Mouse (Mus musculus) kidney, adult 2 months (tissue): Measurements from ENCODE around the gene Lmna.

ENCODE experiments used
- CTCF ChIP-seq: fragments of 200-500 bp; conservative IDR thresholded peaks from 2 replicates; pipeline ENCODE4 v1.5.1; 2011; ENCODE audit warnings: low read depth, mild to moderate bottlenecking, control low read depth, low read length, moderate library complexity, mixed read lengths; ENCODE audit not compliant: insufficient read depth, insufficient read length
- POLR2A ChIP-seq: fragments of 200-500 bp; IDR thresholded peaks from one replicate; pipeline ENCODE4 v1.6.1; 2011; ENCODE audit warnings: low read depth, low read length, control low read depth

- TF ChIP-seq POLR2A (no peak), CTCF (no peak)
These were observed 6.7 kb upstream of the Lmna start for GRCm38 (mm10) chr3:88516407-88516806.
